Mouse (Mus musculus) hematopoietic stem cell, adult 5-6 weeks (primary cell): ENCODE data around the gene Laptm5. TPM values are rescaled to one million over a fixed set of nuclear protein-coding genes. Genes with fewer than 3 reads are reported as not detected.
A peak's percentile ranks its signal among the peaks of the same experiment; 100 is the strongest.

Experiments used
- ATAC-seq, 2 experiments: fragments of 125-278 bp in 1 of 2; replicated peaks in 1 of 2; 2 replicates each; pipeline ENCODE4 v1.8.0; 2016 to 2017; ENCODE audit warnings: inconsistent platforms in 2 of 2, mild to moderate bottlenecking in 2 of 2, moderate number of reproducible peaks in 2 of 2, low read depth in 1 of 2, moderate TSS enrichment in 1 of 2; ENCODE audit not compliant: low FRiP score in 2 of 2, poor library complexity in 2 of 2, severe bottlenecking in 2 of 2, insufficient read depth in 1 of 2, low TSS enrichment in 1 of 2
- total RNA-seq: library from RNA; stranded (forward); fragments of 172-1452, 232-1000 nt; gene quantifications from 2 replicates; pipeline ENCODE4 v1.2.3, GENCODE M21; 2017

The Laptm5 gene
- total RNA-seq, 1 experiment from 2014 or later: 212 TPM

DNA sequence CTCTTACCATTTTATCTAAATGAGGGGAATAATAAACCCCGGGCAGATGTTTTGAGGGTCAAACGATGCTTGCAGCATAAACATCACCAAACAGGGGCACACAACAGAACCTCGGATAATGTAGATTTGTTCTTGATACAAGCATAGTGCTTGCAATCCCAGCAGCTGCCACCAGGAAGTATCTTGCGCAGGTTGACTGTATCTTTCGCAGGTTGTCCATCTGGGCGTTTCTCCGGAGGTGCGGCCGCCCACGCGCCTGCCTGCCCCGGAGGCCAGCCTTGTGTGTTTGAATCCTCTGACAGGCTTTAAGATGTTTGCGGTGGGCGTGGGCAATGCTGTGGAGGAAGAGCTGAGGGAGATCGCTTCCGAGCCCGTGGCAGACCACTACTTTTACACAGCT, 39.6 kb downstream of the Laptm5 start:
- peak in 1 of 2 experiments; percentile 44; a peak in 3 of 4 replicates for ATAC-seq

GRCm38 (mm10) chr4:130957156-130957555, 44.2 kb downstream of the Laptm5 start:
- ATAC-seq: no peak

DNA sequence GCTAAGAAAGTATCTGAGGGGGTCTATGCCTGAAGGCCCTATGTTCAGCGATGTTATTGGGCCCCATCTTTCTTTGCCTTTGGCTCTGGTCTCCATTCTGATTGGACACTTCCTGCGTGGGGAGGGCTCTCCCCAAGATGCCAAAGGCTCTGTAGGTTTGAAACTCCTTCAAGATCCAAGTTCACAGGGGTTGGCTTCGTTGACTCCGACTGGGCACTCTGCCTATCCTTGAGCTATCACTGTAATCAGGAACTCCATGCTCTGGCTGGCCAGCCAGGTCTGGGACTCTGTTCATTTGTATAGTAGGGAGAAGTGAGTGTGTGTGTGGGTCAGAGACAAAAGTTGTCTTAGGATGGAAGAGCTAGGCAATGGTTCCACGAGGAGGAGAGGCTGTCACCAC, 45.9 kb downstream of the Laptm5 start:
- ATAC-seq: no peak

GRCm38 (mm10) chr4:130959678-130960077, 46.8 kb downstream of the Laptm5 start:
- ATAC-seq: no peak

- ATAC-seq: peak; percentile 67 to 70
These were observed 47.3 kb downstream of the Laptm5 start for GRCm38 (mm10) chr4:130960118-130960734.

GRCm38 (mm10) chr4:130971278-130971677, 58.4 kb downstream of the Laptm5 start:
- no peak for ATAC-seq

DNA sequence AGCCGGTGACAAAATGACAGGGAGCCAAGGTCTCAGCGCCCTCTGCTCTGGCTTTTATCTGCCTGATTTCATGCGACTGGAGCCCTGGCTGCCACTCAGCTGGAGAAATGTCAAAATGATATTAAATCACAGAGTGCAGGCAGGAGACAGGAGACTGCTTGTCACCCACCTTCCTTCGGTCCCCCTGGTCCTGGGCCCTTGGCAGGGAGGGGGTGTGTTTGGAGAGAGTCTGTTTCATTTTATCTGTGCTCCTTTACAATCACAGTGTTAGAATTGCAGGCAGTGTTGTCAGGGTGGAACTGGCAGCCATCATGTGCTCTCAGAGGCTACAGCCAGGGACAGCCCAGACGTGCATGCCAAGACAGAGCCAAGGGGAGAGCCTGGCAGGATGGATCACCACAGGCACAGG, 59.5 kb downstream of the Laptm5 start:
- no peak for ATAC-seq

- ATAC-seq: no peak
These were observed 60.7 kb downstream of the Laptm5 start for GRCm38 (mm10) chr4:130973332-130974263.

DNA sequence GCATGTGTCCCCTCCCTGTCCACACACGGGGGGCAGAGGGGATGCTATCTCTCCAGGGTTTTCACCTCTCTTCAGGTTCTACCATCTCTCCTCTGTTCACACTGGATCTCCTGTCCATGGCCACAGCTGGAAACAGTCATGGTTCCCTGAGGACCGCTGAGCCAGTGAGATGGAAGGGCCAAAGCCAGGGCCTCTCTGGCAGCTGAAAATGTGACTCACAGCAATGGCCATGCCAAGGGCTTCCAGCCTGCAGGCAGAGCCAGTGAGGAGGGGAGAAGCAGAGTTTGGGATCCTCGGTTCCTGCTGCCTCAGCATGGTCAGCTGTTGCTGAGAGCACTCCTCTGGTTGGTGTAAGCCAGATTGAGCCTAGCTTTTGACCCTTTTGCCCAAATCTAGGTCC, 66.1 kb downstream of the Laptm5 start:
- no peak for ATAC-seq

- ATAC-seq: no peak
These were observed 71.7 kb downstream of the Laptm5 start for GRCm38 (mm10) chr4:130984416-130985182.

Other genes starting within 250 kb of the Laptm5 start
- gene Pum1, start 249.8 kb upstream of the Laptm5 start, total RNA-seq: 72.0 and 81.9 TPM in 2 replicates
- 1.9 and 3.3 TPM in 2 replicates for gene Sdc3, start 120.6 kb upstream of the Laptm5 start, total RNA-seq
- gene Matn1, start 31.3 kb downstream of the Laptm5 start, total RNA-seq: not detected in 2 replicates